Mouse (Mus musculus) CH12.LX (cell line): Measurements from ENCODE around the gene Lrp10. TPM values are rescaled to one million over a fixed set of nuclear protein-coding genes. Genes with fewer than 3 reads are reported as not detected.

Experiments used
- DNase-seq: peaks from one replicate; pipeline ENCODE4 v3.0.0-alpha.2; 2013; ENCODE audit errors: extremely low read depth
- H3K27ac ChIP-seq: 2 replicates; pipeline ENCODE4 v1.5.1; 2012; ENCODE audit warnings: low read depth, mild to moderate bottlenecking, control low read depth, moderate library complexity; ENCODE audit not compliant: insufficient read depth
- H3K27me3 ChIP-seq: replicated peaks from 2 replicates; pipeline ENCODE3; 2012; ENCODE audit warnings: inconsistent platforms
- H3K36me3 ChIP-seq, 2 experiments: replicated peaks in 1 of 2; 2 replicates each; pipeline versions ENCODE3 to v1.6.1; 2012; ENCODE audit warnings: inconsistent platforms in 1 of 2, low read length in 1 of 2, mild to moderate bottlenecking in 1 of 2, mixed read lengths in 1 of 2, moderate library complexity in 1 of 2; ENCODE audit not compliant: control insufficient read depth in 1 of 2, insufficient read depth in 1 of 2
- H3K4me1 ChIP-seq, 2 experiments: 2 replicates each; pipeline ENCODE4 v1.6.1; 2012; ENCODE audit warnings: inconsistent platforms in 1 of 2, moderate library complexity in 1 of 2; ENCODE audit not compliant: insufficient read depth in 2 of 2, control insufficient read depth in 1 of 2
- H3K4me2 ChIP-seq: 2 replicates; pipeline ENCODE4 v1.6.1; 2012; ENCODE audit warnings: low read depth, mild to moderate bottlenecking, control low read depth; ENCODE audit not compliant: poor library complexity, insufficient read depth, severe bottlenecking
- H3K4me3 ChIP-seq, 3 experiments: fragments of 150-350 bp in 1 of 3; sonication (generic) in 1 of 3; replicated peaks in 1 of 3; 2 replicates each; pipeline versions ENCODE3 to v1.5.1; 2011 to 2012; ENCODE audit warnings: low read depth in 2 of 3, low read length in 2 of 3, mild to moderate bottlenecking in 2 of 3, moderate library complexity in 2 of 3, control low read depth in 1 of 3, improper control_type of control experiment in 1 of 3, inconsistent platforms in 1 of 3, mixed read lengths in 1 of 3; ENCODE audit not compliant: poor library complexity in 1 of 3
- H3K79me2 ChIP-seq: replicated peaks from 2 replicates; pipeline ENCODE4 v1.6.1; 2012; ENCODE audit warnings: mild to moderate bottlenecking, moderate library complexity; ENCODE audit not compliant: control insufficient read depth, poor library complexity, insufficient read depth, severe bottlenecking; ENCODE audit errors: extremely low read depth
- H3K9ac ChIP-seq: 2 replicates; pipeline ENCODE4 v1.6.1; 2012; ENCODE audit warnings: low read depth, mild to moderate bottlenecking, control low read depth, moderate library complexity; ENCODE audit not compliant: insufficient read depth
- H3K9me3 ChIP-seq: replicated peaks from 2 replicates; pipeline ENCODE3; 2012; ENCODE audit warnings: low read length, inconsistent platforms, mixed read lengths
- BHLHE40 ChIP-seq: IDR thresholded peaks from 2 replicates; pipeline ENCODE4 v1.6.1; 2011; ENCODE audit warnings: mild to moderate bottlenecking, low read depth, low read length, improper control_type of control experiment
- CHD1 ChIP-seq: IDR thresholded peaks from 2 replicates; pipeline ENCODE4 v1.6.1; 2012; ENCODE audit warnings: low read depth, low read length, improper control_type of control experiment, inconsistent platforms
- CHD2 ChIP-seq: IDR thresholded peaks from 2 replicates; pipeline ENCODE4 v1.6.1; 2011; ENCODE audit warnings: low read length, improper control_type of control experiment
- CTCF ChIP-seq, 2 experiments: IDR thresholded peaks in 1 of 2; conservative IDR thresholded peaks in 1 of 2; 2 replicates each; pipeline ENCODE4 v1.5.1; 2011 to 2012; ENCODE audit warnings: low read depth in 2 of 2, low read length in 2 of 2, improper control_type of control experiment in 1 of 2, inconsistent platforms in 1 of 2, mild to moderate bottlenecking in 1 of 2, moderate library complexity in 1 of 2
- E2F4 ChIP-seq: IDR thresholded peaks from 2 replicates; pipeline ENCODE4 v1.6.1; 2011; ENCODE audit warnings: low read depth, low read length, improper control_type of control experiment; ENCODE audit not compliant: insufficient replicate concordance
- ELF1 ChIP-seq: IDR thresholded peaks from 2 replicates; pipeline ENCODE4 v1.6.1; 2014; ENCODE audit warnings: low read depth, mild to moderate bottlenecking, inconsistent platforms, low read length, improper control_type of control experiment
- EP300 ChIP-seq: IDR thresholded peaks from 2 replicates; pipeline ENCODE4 v1.6.1; 2011; ENCODE audit warnings: low read length, improper control_type of control experiment
- ETS1 ChIP-seq: conservative IDR thresholded peaks from 2 replicates; pipeline ENCODE4 v1.6.1; 2012; ENCODE audit warnings: low read depth, mild to moderate bottlenecking, inconsistent platforms, low read length, improper control_type of control experiment, moderate library complexity
- GABPA ChIP-seq: IDR thresholded peaks from 2 replicates; pipeline ENCODE4 v1.6.1; 2012; ENCODE audit warnings: low read depth, low read length, improper control_type of control experiment, inconsistent platforms; ENCODE audit not compliant: insufficient replicate concordance
- HCFC1 ChIP-seq: IDR thresholded peaks from 2 replicates; pipeline ENCODE4 v1.6.1; 2012; ENCODE audit warnings: low read depth, mild to moderate bottlenecking, inconsistent platforms, low read length, improper control_type of control experiment
- IRF4 ChIP-seq: IDR thresholded peaks from 2 replicates; pipeline ENCODE4 v1.6.1; 2014; ENCODE audit warnings: low read depth, mild to moderate bottlenecking, inconsistent platforms, low read length, improper control_type of control experiment
- JUN ChIP-seq: IDR thresholded peaks from 2 replicates; pipeline ENCODE4 v1.6.1; 2011; ENCODE audit warnings: low read depth, mild to moderate bottlenecking, low read length, improper control_type of control experiment, moderate library complexity; ENCODE audit not compliant: insufficient read depth
- JUND ChIP-seq: conservative IDR thresholded peaks from 2 replicates; pipeline ENCODE4 v1.6.1; 2011; ENCODE audit warnings: low read depth, low read length, improper control_type of control experiment
- KAT2A ChIP-seq: IDR thresholded peaks from 2 replicates; pipeline ENCODE4 v1.6.1; 2012; ENCODE audit warnings: low read length, improper control_type of control experiment, inconsistent platforms; ENCODE audit not compliant: insufficient replicate concordance
- MAFK ChIP-seq: IDR thresholded peaks from 2 replicates; pipeline ENCODE4 v1.6.1; 2011; ENCODE audit warnings: low read length, improper control_type of control experiment; ENCODE audit not compliant: insufficient replicate concordance
- MAX ChIP-seq: IDR thresholded peaks from 2 replicates; pipeline ENCODE4 v1.6.1; 2011; ENCODE audit warnings: low read length, improper control_type of control experiment
- MAZ ChIP-seq: IDR thresholded peaks from 2 replicates; pipeline ENCODE4 v1.6.1; 2012; ENCODE audit warnings: low read depth, mild to moderate bottlenecking, inconsistent platforms, low read length, improper control_type of control experiment, moderate library complexity
- MEF2A ChIP-seq: IDR thresholded peaks from 2 replicates; pipeline ENCODE4 v1.6.1; 2014; ENCODE audit warnings: low read depth, mild to moderate bottlenecking, inconsistent platforms, low read length, improper control_type of control experiment, borderline replicate concordance
- MXI1 ChIP-seq: IDR thresholded peaks from 2 replicates; pipeline ENCODE4 v1.6.1; 2011; ENCODE audit warnings: mild to moderate bottlenecking, low read depth, low read length, improper control_type of control experiment
- MYC ChIP-seq: IDR thresholded peaks from 2 replicates; pipeline ENCODE4 v1.6.1; 2011; ENCODE audit warnings: low read depth, mild to moderate bottlenecking, improper control_type of control experiment, low read length
- NELFE ChIP-seq: IDR thresholded peaks from 2 replicates; pipeline ENCODE4 v1.6.1; 2011; ENCODE audit warnings: low read depth, low read length, improper control_type of control experiment
- NRF1 ChIP-seq: IDR thresholded peaks from 2 replicates; pipeline ENCODE4 v1.6.1; 2014; ENCODE audit warnings: low read depth, mild to moderate bottlenecking, inconsistent platforms, low read length, improper control_type of control experiment, moderate library complexity
- PAX5 ChIP-seq: IDR thresholded peaks from 2 replicates; pipeline ENCODE4 v1.6.1; 2012; ENCODE audit warnings: low read length, inconsistent platforms, mixed read lengths
- POLR2A ChIP-seq: IDR thresholded peaks from 2 replicates; pipeline ENCODE4 v1.6.1; 2011; ENCODE audit warnings: low read depth, mild to moderate bottlenecking, improper control_type of control experiment, low read length
- POLR2AphosphoS2 ChIP-seq: IDR thresholded peaks from 2 replicates; pipeline ENCODE4 v1.6.1; 2011; ENCODE audit warnings: low read depth, low read length, improper control_type of control experiment
- RAD21 ChIP-seq: IDR thresholded peaks from 2 replicates; pipeline ENCODE4 v1.6.1; 2011; ENCODE audit warnings: low read depth, mild to moderate bottlenecking, low read length, improper control_type of control experiment, moderate library complexity
- RCOR1 ChIP-seq: conservative IDR thresholded peaks from 2 replicates; pipeline ENCODE4 v1.6.1; 2012; ENCODE audit warnings: low read depth, mild to moderate bottlenecking, inconsistent platforms, low read length, improper control_type of control experiment
- SIN3A ChIP-seq: IDR thresholded peaks from 2 replicates; pipeline ENCODE4 v1.6.1; 2012; ENCODE audit warnings: low read length, improper control_type of control experiment, inconsistent platforms
- SMC3 ChIP-seq: IDR thresholded peaks from 2 replicates; pipeline ENCODE4 v1.6.1; 2011; ENCODE audit warnings: low read depth, low read length, improper control_type of control experiment
- TBP ChIP-seq: conservative IDR thresholded peaks from 2 replicates; pipeline ENCODE4 v1.6.1; 2011; ENCODE audit warnings: low read depth, low read length, improper control_type of control experiment
- TCF12 ChIP-seq: IDR thresholded peaks from 2 replicates; pipeline ENCODE4 v1.6.1; 2014; ENCODE audit warnings: low read depth, mild to moderate bottlenecking, inconsistent platforms, low read length, improper control_type of control experiment
- UBTF ChIP-seq: IDR thresholded peaks from 2 replicates; pipeline ENCODE4 v1.6.1; 2012; ENCODE audit warnings: low read depth, mild to moderate bottlenecking, inconsistent platforms, low read length, improper control_type of control experiment, moderate library complexity
- USF1 ChIP-seq: IDR thresholded peaks from 2 replicates; pipeline ENCODE4 v1.6.1; 2014; ENCODE audit warnings: low read depth, mild to moderate bottlenecking, inconsistent platforms, low read length, improper control_type of control experiment
- USF2 ChIP-seq: conservative IDR thresholded peaks from 2 replicates; pipeline ENCODE4 v1.6.1; 2011; ENCODE audit warnings: low read depth, low read length, improper control_type of control experiment
- ZC3H11A ChIP-seq: IDR thresholded peaks from 2 replicates; pipeline ENCODE4 v1.6.1; 2012; ENCODE audit warnings: low read depth, mild to moderate bottlenecking, inconsistent platforms, low read length, improper control_type of control experiment
- ZKSCAN1 ChIP-seq: IDR thresholded peaks from 2 replicates; pipeline ENCODE4 v1.6.1; 2012; ENCODE audit warnings: low read depth, inconsistent platforms, low read length, improper control_type of control experiment, borderline replicate concordance
- ZMIZ1 ChIP-seq: IDR thresholded peaks from 2 replicates; pipeline ENCODE4 v1.6.1; 2012; ENCODE audit warnings: low read depth, mild to moderate bottlenecking, inconsistent platforms, low read length, improper control_type of control experiment
- ZNF384 ChIP-seq: IDR thresholded peaks from 2 replicates; pipeline ENCODE4 v1.6.1; 2012; ENCODE audit warnings: low read depth, low read length, improper control_type of control experiment, inconsistent platforms
- dilution Hi-C: fragments of 300-500 bp; cut with MboI; formaldehyde crosslinking; loops from 2 replicates; pipeline ENCODE4 v1.14.3; 2020; ENCODE audit warnings: low sequenced_read_pairs; ENCODE audit not compliant: extremely low pct_unique_long_range_greater_than_20kb, extremely low pct_ligation_motif_present
- in situ Hi-C: fragments of 300-500 bp; cut with MboI; formaldehyde crosslinking; loops from 3 replicates; pipeline ENCODE4 v1.14.3; 2019; ENCODE audit warnings: low sequenced_read_pairs, low pct_ligation_motif_present, low pct_unique_long_range_greater_than_20kb, mixed read lengths
- polyA plus RNA-seq: library from polyadenylated mRNA; unstranded; fragments of >175 nt; gene quantifications from 2 replicates; pipeline ENCODE4 v1.2.1, GENCODE M21; 2012; ENCODE audit warnings: low read depth; ENCODE audit not compliant: insufficient read length
- total RNA-seq, 2 experiments: library from RNA; depleted of rRNA; stranded (reverse); fragments of 300-350 nt in 1 of 2; fragments of >200 nt in 1 of 2; gene quantifications; 2 replicates each; pipeline ENCODE4 v1.2.3; 2012 to 2014

Gene Lrp10
- total RNA-seq (2012; rRNA removed) (51.4 and 60.0 TPM in 2 replicates), total RNA-seq (2014; rRNA removed) (27.9 and 28.7 TPM in 2 replicates), polyA plus RNA-seq (64.1 and 79.8 TPM in 2 replicates)

GRCm38 (mm10) chr14:54463959-54464292 is at the start of gene Lrp10:
Gene Lrp10 (plus strand): TSS chr14:54464137.
- H3K27me3 ChIP-seq, result no peaks in the 10 kb centered on the region
- peak within 1 kb of the TSS; percentile 89 for H3K9ac ChIP-seq
- peak; percentile 90 for DNase-seq
- no peaks in the 10 kb centered on the region for H3K9me3 ChIP-seq
- peaks cover 4 to 31% of the 10 kb centered on the region in 2 experiments; a peak in 3 of 4 replicates for H3K4me1 ChIP-seq
- in situ Hi-C loops, result loop anchor here (10.0 kb wide), 1 partner anchor 51 kb away; the partner anchor contains the start of gene Prmt5
- H3K36me3 ChIP-seq, result peaks cover 24 to 34% of the 10 kb centered on the region in 2 experiments
- TF ChIP-seq PAX5, result no peak
- TF ChIP-seq MAFK, result no peak
- TF ChIP-seq SMC3, result no peak
- no peak for TF ChIP-seq USF2
- TF ChIP-seq POLR2AphosphoS2, result no peak
- peak; percentile 72; the same call in 1 of the 2 replicates for TF ChIP-seq NELFE
- TF ChIP-seq GABPA, result no peak
- TF ChIP-seq CHD1, result no peak
- TF ChIP-seq RAD21, result no peak
- no peak for TF ChIP-seq ZKSCAN1
- TF ChIP-seq EP300, result no peak
- TF ChIP-seq ZNF384, result no peak
- TF ChIP-seq CTCF (conservative IDR thresholded peaks at IDR 0.05 in 1 of 2, IDR thresholded peaks at IDR 0.05 in 1 of 2; ENCODE audit: low read depth in 2 of 2, low read length in 2 of 2), result no peak
- TF ChIP-seq TCF12, result peak; percentile 40; the same call in 1 of the 2 replicates
- no peak for TF ChIP-seq ZC3H11A
- TF ChIP-seq KAT2A, result no peak
- TF ChIP-seq NRF1, result 0 out of 2 replicates have a peak, but pooled peaks have one; percentile 39
- TF ChIP-seq ELF1, result peak; percentile 87
- peak; percentile 57; the same call in 1 of the 2 replicates for TF ChIP-seq ZMIZ1
- TF ChIP-seq USF1, result no peak
- TF ChIP-seq POLR2A, result peak; percentile 79
- peak; percentile 75 for TF ChIP-seq TBP
- TF ChIP-seq RCOR1, result no peak
- TF ChIP-seq MAX, result peak; percentile 42; the same call in 1 of the 2 replicates
- no peak for TF ChIP-seq E2F4
- TF ChIP-seq CHD2, result no peak
- no peak for TF ChIP-seq IRF4
- no peak for TF ChIP-seq UBTF
- no peak; the same call in 1 of the 2 replicates for TF ChIP-seq SIN3A
- TF ChIP-seq JUND, result no peak
- peak; percentile 58; the same call in 1 of the 2 replicates for TF ChIP-seq MXI1
- no peak; the same call in 1 of the 2 replicates for TF ChIP-seq HCFC1
- TF ChIP-seq MEF2A, result no peak; the same call in 1 of the 2 replicates
- no peak; the same call in 1 of the 2 replicates for TF ChIP-seq BHLHE40
- no peak; the same call in 1 of the 2 replicates for TF ChIP-seq ETS1
- TF ChIP-seq MYC, result no peak
- TF ChIP-seq MAZ, result no peak
- TF ChIP-seq JUN, result no peak
- TF ChIP-seq, all 38 proteins: peak for 9
- Histone ChIP-seq H3K4me3 (peak within 1 kb of the TSS; percentile 68 to 96 (median 87)), H3K4me2 (peak within 1 kb of the TSS; percentile 98), H3K79me2 (peaks cover 4% of the 10 kb centered on the region; the same call in 1 of the 2 replicates), H3K27ac (peak within 1 kb of the TSS; percentile 99)
- dilution Hi-C loops, result no loop called here
